Mouse (Mus musculus) adrenal gland, postnatal 4 days (tissue): ENCODE measurements at regions not wholly inside any gene's neighbourhood (a gene's known extent, or its start where the extent isn't known, plus 50 kb on each side); places are given as distances from the start of the nearest gene placed in this dataset.

ENCODE experiments used
- DNase-seq, 2 experiments: peaks; one replicate each; pipeline ENCODE4 v3.0.0; 2021 to 2022; ENCODE audit warnings: low spot score in 2 of 2, mixed read lengths in 2 of 2

GRCm38 (mm10) chr16:86388128-86388527 lies 486.5 kb upstream of the Adamts5 start:
- no peak for DNase-seq

GRCm38 (mm10) chr16:86377991-86378390 lies 476.4 kb upstream of the Adamts5 start:
- no peak for DNase-seq

GRCm38 (mm10) chr16:86371652-86372051 lies 470.0 kb upstream of the Adamts5 start:
- DNase-seq, result no peak

- no peak for DNase-seq
Measured at GRCm38 (mm10) chr16:86368449-86368848, 466.8 kb upstream of the Adamts5 start.

- DNase-seq, result no peak
Measured at GRCm38 (mm10) chr16:86366197-86366596, 464.6 kb upstream of the Adamts5 start.

GRCm38 (mm10) chr16:86361099-86361498 lies 459.5 kb upstream of the Adamts5 start:
- DNase-seq, result no peak

- DNase-seq, result no peak
Measured at GRCm38 (mm10) chr16:86355036-86355435, 453.4 kb upstream of the Adamts5 start.

GRCm38 (mm10) chr16:86347753-86348152 lies 446.1 kb upstream of the Adamts5 start:
- DNase-seq, result no peak

- no peak for DNase-seq
Measured at GRCm38 (mm10) chr16:86346916-86347315, 445.3 kb upstream of the Adamts5 start.

GRCm38 (mm10) chr16:86340311-86340710 lies 438.7 kb upstream of the Adamts5 start:
- no peak for DNase-seq

- no peak for DNase-seq
Measured at GRCm38 (mm10) chr16:86325406-86325805, 423.8 kb upstream of the Adamts5 start.

- DNase-seq, result no peak
Measured at GRCm38 (mm10) chr16:86318898-86319297, 417.3 kb upstream of the Adamts5 start.

- DNase-seq, result no peak
Measured at GRCm38 (mm10) chr16:86309696-86310095, 408.1 kb upstream of the Adamts5 start.

GRCm38 (mm10) chr16:86303869-86304268 lies 402.2 kb upstream of the Adamts5 start:
- DNase-seq, result no peak

GRCm38 (mm10) chr16:86302451-86303145 lies 401.0 kb upstream of the Adamts5 start:
- no peak for DNase-seq

- no peak for DNase-seq
Measured at GRCm38 (mm10) chr16:86294436-86294835, 392.8 kb upstream of the Adamts5 start.

- no peak for DNase-seq
Measured at GRCm38 (mm10) chr16:86281326-86281725, 379.7 kb upstream of the Adamts5 start.

GRCm38 (mm10) chr16:86277031-86277430 lies 375.4 kb upstream of the Adamts5 start:
- no peak for DNase-seq

- no peak for DNase-seq
Measured at GRCm38 (mm10) chr16:86261612-86262011, 360.0 kb upstream of the Adamts5 start.

- no peak for DNase-seq
Measured at GRCm38 (mm10) chr16:86252630-86253029, 351.0 kb upstream of the Adamts5 start.

GRCm38 (mm10) chr16:86250021-86250420 lies 348.4 kb upstream of the Adamts5 start:
- DNase-seq, result no peak

- DNase-seq, result no peak
Measured at GRCm38 (mm10) chr16:86244191-86244590, 342.6 kb upstream of the Adamts5 start.

GRCm38 (mm10) chr16:86242766-86243510 lies 341.3 kb upstream of the Adamts5 start:
- no peak for DNase-seq
